Mouse (Mus musculus) lung, postnatal 0 days (tissue): Measurements from ENCODE around the gene Ubc. TPM values are rescaled to one million over a fixed set of nuclear protein-coding genes. Genes with fewer than 3 reads are reported as not detected.

Source experiments
- ATAC-seq: fragments of 200-750 bp; cut with Nextera tagmentation; 2 replicates; pipeline ENCODE4 v1.8.0; 2017; ENCODE audit warnings: moderate library complexity
- DNase-seq: peaks from one replicate; pipeline ENCODE4 v3.0.0-alpha.2; 2016; ENCODE audit warnings: low spot score
- H3K27ac ChIP-seq: fragments of 300-500 bp; sonication (generic); 2 replicates; pipeline ENCODE4 v1.5.1; 2014; ENCODE audit warnings: antibody characterized with exemption, mild to moderate bottlenecking, low read length, mixed read lengths
- H3K27me3 ChIP-seq: fragments of 300-500 bp; sonication (generic); replicated peaks from 2 replicates; pipeline ENCODE4 v1.6.1; 2014; ENCODE audit warnings: low read length, mixed read lengths; ENCODE audit not compliant: insufficient read depth
- H3K36me3 ChIP-seq: fragments of 300-500 bp; sonication (generic); 2 replicates; pipeline ENCODE4 v1.6.1; 2014; ENCODE audit warnings: low read length, mixed read lengths; ENCODE audit not compliant: insufficient read depth
- H3K4me1 ChIP-seq: fragments of 300-500 bp; sonication (generic); 2 replicates; pipeline ENCODE4 v1.6.1; 2014; ENCODE audit warnings: antibody characterized with exemption, low read depth, low read length, mixed read lengths; ENCODE audit not compliant: insufficient read depth
- H3K4me2 ChIP-seq: fragments of 300-500 bp; sonication (generic); replicated peaks from 2 replicates; pipeline ENCODE4 v1.6.1; 2014; ENCODE audit warnings: low read depth, mild to moderate bottlenecking, low read length, moderate library complexity, mixed read lengths
- H3K4me3 ChIP-seq: fragments of 300-500 bp; sonication (generic); 2 replicates; pipeline ENCODE4 v1.5.1; 2014; ENCODE audit warnings: low read depth, low read length
- H3K9ac ChIP-seq: fragments of 300-500 bp; sonication (generic); replicated peaks from 2 replicates; pipeline ENCODE4 v1.6.1; 2014; ENCODE audit warnings: low read depth, mild to moderate bottlenecking
- H3K9me3 ChIP-seq: fragments of 300-500 bp; sonication (generic); 2 replicates; pipeline ENCODE4 v1.6.1; 2016; ENCODE audit warnings: low read length, mixed read lengths
- CTCF ChIP-seq: IDR thresholded peaks from 2 replicates; pipeline ENCODE4 v1.5.1; 2016; ENCODE audit warnings: antibody characterized with exemption, mild to moderate bottlenecking
- EP300 ChIP-seq: IDR thresholded peaks from 2 replicates; pipeline ENCODE4 v1.6.1; 2016; ENCODE audit warnings: antibody characterized with exemption, mild to moderate bottlenecking, control low read depth
- WGBS: fragments of 180-500 bp; shearing (Covaris S2); extraction: QIAGEN DNeasy Blood & Tissue Kit; methylation state at CpG from one replicate; pipeline ENCODE4 v1.1.7; 2014; 5-methylcytosine and 5-hydroxymethylcytosine counted together
- polyA plus RNA-seq: library from polyadenylated mRNA; unstranded; fragments of >200 nt; fragmentation: Nextera tagmentation; extraction: Ambion mirVana; gene quantifications from 2 replicates; pipeline ENCODE4 v1.2.1, GENCODE M21; 2015

Gene Ubc
- polyA plus RNA-seq, 1 experiment from 2014 or later = 751 TPM

- Histone ChIP-seq H3K9ac (no peak overlapping the region), H3K9me3 (no peaks in the 10 kb centered on the region), H3K36me3 (no peaks in the 10 kb centered on the region), H3K4me3 (no peak overlapping the region), H3K27ac (no peak overlapping the region), H3K4me2 (no peak overlapping the region), H3K4me1 (no peaks in the 10 kb centered on the region), H3K27me3 (no peaks in the 10 kb centered on the region)
- DNase-seq (no peak), ATAC-seq (no peak)
- TF ChIP-seq EP300 (no peak), CTCF (no peak)
- 66% methylated on average over 7 of the region's 7 CpGs for WGBS
Observed at GRCm38 (mm10) chr5:125377214-125377613, 12.8 kb downstream of the Ubc start.

GRCm38 (mm10) chr5:125375871-125376270 is 14.1 kb downstream of the Ubc start:
- no peak for DNase-seq

DNA sequence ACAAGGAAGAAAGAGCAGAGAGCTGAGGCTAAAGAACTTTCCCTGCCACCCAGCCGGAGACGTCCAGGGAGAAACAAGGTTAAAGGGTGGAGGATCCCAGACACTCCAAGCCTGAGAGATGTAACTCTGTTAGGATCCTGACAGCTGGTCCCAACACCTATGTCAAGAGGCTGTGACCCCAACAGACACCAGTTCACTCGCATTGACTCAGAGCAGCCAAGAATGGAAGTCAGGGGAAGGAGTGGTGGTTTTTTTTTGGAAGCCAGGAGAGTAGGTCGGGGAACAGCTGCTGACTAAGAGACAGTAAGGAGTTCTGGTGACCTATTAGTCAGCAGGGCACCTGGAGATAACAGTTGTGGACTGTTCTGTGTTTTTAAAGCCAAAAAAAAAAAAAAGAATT is 18.0 kb downstream of the Ubc start:
- 72% methylated on average over 4 of the region's 4 CpGs for WGBS
- no peak overlapping the region for H3K4me2 ChIP-seq
- DNase-seq (no peak), ATAC-seq (no peak)
- no peak overlapping the region for H3K27ac ChIP-seq
- no peak overlapping the region for H3K9ac ChIP-seq
- H3K36me3 ChIP-seq = no peaks in the 10 kb centered on the region
- H3K4me3 ChIP-seq = no peak overlapping the region
- TF ChIP-seq CTCF = no peak
- TF ChIP-seq EP300 = no peak
- H3K9me3 ChIP-seq = no peaks in the 10 kb centered on the region
- H3K27me3 ChIP-seq = no peaks in the 10 kb centered on the region
- H3K4me1 ChIP-seq = no peaks in the 10 kb centered on the region

More at GRCm38 (mm10) chr5:125375871-125376270, 14.1 kb downstream of the Ubc start:
- Histone ChIP-seq H3K4me3 (no peak overlapping the region), H3K27ac (no peak overlapping the region), H3K9ac (no peak overlapping the region), H3K27me3 (no peaks in the 10 kb centered on the region), H3K36me3 (no peaks in the 10 kb centered on the region), H3K4me1 (no peaks in the 10 kb centered on the region), H3K9me3 (no peaks in the 10 kb centered on the region), H3K4me2 (no peak overlapping the region)
- ATAC-seq = no peak
- no peak for TF ChIP-seq EP300
- TF ChIP-seq CTCF = no peak
- WGBS = 89% methylated on average over 2 of the region's 2 CpGs

GRCm38 (mm10) chr5:125370950-125371693 is 18.9 kb downstream of the Ubc start:
- H3K9me3 ChIP-seq = no peaks in the 10 kb centered on the region
- H3K27ac ChIP-seq = no peak overlapping the region
- no peaks in the 10 kb centered on the region for H3K27me3 ChIP-seq
- ATAC-seq (no peak), DNase-seq (no peak)
- H3K36me3 ChIP-seq = no peaks in the 10 kb centered on the region
- no peak for TF ChIP-seq EP300
- TF ChIP-seq CTCF = peak; percentile 32; the same call in 1 of the 2 replicates
- H3K9ac ChIP-seq = no peak overlapping the region
- H3K4me2 ChIP-seq = no peak overlapping the region
- H3K4me1 ChIP-seq = no peaks in the 10 kb centered on the region
- no peak overlapping the region for H3K4me3 ChIP-seq
- 67% methylated on average over 7 of the region's 7 CpGs for WGBS

- H3K4me1 ChIP-seq = no peaks in the 10 kb centered on the region; the same call in 1 of the 2 replicates
- H3K9ac ChIP-seq = no peak overlapping the region
- WGBS = under 1% methylated on average over 4 of the region's 4 CpGs
- no peaks in the 10 kb centered on the region for H3K9me3 ChIP-seq
- DNase-seq (peak; percentile 82), ATAC-seq (peak; percentile 56)
- no peak overlapping the region for H3K27ac ChIP-seq
- H3K4me3 ChIP-seq = no peak overlapping the region
- no peaks in the 10 kb centered on the region for H3K27me3 ChIP-seq
- no peaks in the 10 kb centered on the region for H3K36me3 ChIP-seq
- TF ChIP-seq CTCF (peak; percentile 88), EP300 (no peak)
- H3K4me2 ChIP-seq = no peak overlapping the region
Observed at GRCm38 (mm10) chr5:125368568-125368967, 21.4 kb downstream of the Ubc start.

GRCm38 (mm10) chr5:125368156-125368555 is 21.8 kb downstream of the Ubc start:
- H3K27me3 ChIP-seq = no peaks in the 10 kb centered on the region
- H3K36me3 ChIP-seq = no peaks in the 10 kb centered on the region
- no peaks in the 10 kb centered on the region for H3K9me3 ChIP-seq
- H3K4me2 ChIP-seq = no peak overlapping the region
- no peak overlapping the region for H3K27ac ChIP-seq
- 61% methylated on average over 5 of the region's 5 CpGs for WGBS
- TF ChIP-seq CTCF (no peak), EP300 (no peak)
- DNase-seq = peak; percentile 59
- ATAC-seq = peak; percentile 59
- H3K9ac ChIP-seq = no peak overlapping the region
- no peaks in the 10 kb centered on the region; the same call in 1 of the 2 replicates for H3K4me1 ChIP-seq
- no peak overlapping the region for H3K4me3 ChIP-seq
